Mouse (Mus musculus) ES-CJ7 (cell line): ENCODE results near the gene Adm.
"Not testable (repeated sequence)": the region's sequence is repeated elsewhere in the genome, so short reads cannot be mapped to it uniquely, and the experiment has no call there.

Experiments used
- DNase-seq: peaks from one replicate; pipeline ENCODE4 v3.0.0; 2011; ENCODE audit warnings: low read depth, low spot score

Adm gene

GRCm38 (mm10) chr7:110627486-110628272 lies at the start of gene Adm:
Gene Adm, plus strand, starts transcription at chr7:110627661.
- DNase-seq, result peak; percentile 86

GRCm38 (mm10) chr7:110583705-110584104 lies 43.8 kb upstream of the Adm start:
- no peak for DNase-seq

- DNase-seq, result no peak
Observed at GRCm38 (mm10) chr7:110584159-110584558, 43.3 kb upstream of the Adm start.

GRCm38 (mm10) chr7:110585250-110585649 lies 42.2 kb upstream of the Adm start:
- DNase-seq, result no peak

GRCm38 (mm10) chr7:110587721-110588120 lies 39.7 kb upstream of the Adm start:
- DNase-seq, result no peak

- DNase-seq, result not testable (repeated sequence)
Observed at GRCm38 (mm10) chr7:110593991-110594390, 33.5 kb upstream of the Adm start.

GRCm38 (mm10) chr7:110597141-110597540 lies 30.3 kb upstream of the Adm start:
- DNase-seq, result no peak

GRCm38 (mm10) chr7:110605476-110605875 lies 22.0 kb upstream of the Adm start:
- DNase-seq, result peak; percentile 44

GRCm38 (mm10) chr7:110606906-110607305 lies 20.6 kb upstream of the Adm start:
- DNase-seq, result no peak

GRCm38 (mm10) chr7:110613381-110614132 lies 13.9 kb upstream of the Adm start:
- DNase-seq, result no peak

GRCm38 (mm10) chr7:110614133-110615063 lies 13.1 kb upstream of the Adm start, which contains the start of gene Sbf2:
Gene Sbf2, minus strand, starts transcription at chr7:110614922.
- DNase-seq, result peak; percentile 85

GRCm38 (mm10) chr7:110615151-110615631 lies 12.3 kb upstream of the Adm start:
- DNase-seq, result no peak

GRCm38 (mm10) chr7:110615792-110616191 lies 11.7 kb upstream of the Adm start:
- DNase-seq, result no peak

- no peak for DNase-seq
Observed at GRCm38 (mm10) chr7:110619086-110619611, 8.3 kb upstream of the Adm start.

- no peak for DNase-seq
Observed at GRCm38 (mm10) chr7:110624067-110624466, 3.4 kb upstream of the Adm start.

- no peak for DNase-seq
Observed at GRCm38 (mm10) chr7:110624961-110625360, 2.5 kb upstream of the Adm start.

- no peak for DNase-seq
Observed at GRCm38 (mm10) chr7:110625489-110625888, 2.0 kb upstream of the Adm start.

- no peak for DNase-seq
Observed at GRCm38 (mm10) chr7:110626186-110627098, 1.0 kb upstream of the Adm start.

- DNase-seq, result peak; percentile 54
Observed at GRCm38 (mm10) chr7:110627099-110627482, 370 bp upstream of the Adm start.

- no peak for DNase-seq
Observed at GRCm38 (mm10) chr7:110628273-110628600, 776 bp downstream of the Adm start.
